Mouse (Mus musculus) urinary bladder, postnatal 14 days (tissue): ENCODE data around the gene Bptf.
A peak's percentile ranks its signal among the peaks of the same experiment; 100 is the strongest.
"Not testable (repeated sequence)": the region's sequence is repeated elsewhere in the genome, so short reads cannot be mapped to it uniquely, and the experiment has no call there.

Source experiments
- DNase-seq: peaks from one replicate; pipeline ENCODE4 v3.0.0; 2021; ENCODE audit warnings: low spot score

Gene Bptf

GRCm38 (mm10) chr11:107131749-107132421 is at the start of gene Bptf:
Gene Bptf (minus strand): TSS chr11:107132127.
- peak; percentile 89 for DNase-seq

- DNase-seq, result no peak
Measured at GRCm38 (mm10) chr11:107161215-107161614, 29.3 kb upstream of the Bptf start.

- no peak for DNase-seq
Measured at GRCm38 (mm10) chr11:107159034-107159433, 27.1 kb upstream of the Bptf start.

DNA sequence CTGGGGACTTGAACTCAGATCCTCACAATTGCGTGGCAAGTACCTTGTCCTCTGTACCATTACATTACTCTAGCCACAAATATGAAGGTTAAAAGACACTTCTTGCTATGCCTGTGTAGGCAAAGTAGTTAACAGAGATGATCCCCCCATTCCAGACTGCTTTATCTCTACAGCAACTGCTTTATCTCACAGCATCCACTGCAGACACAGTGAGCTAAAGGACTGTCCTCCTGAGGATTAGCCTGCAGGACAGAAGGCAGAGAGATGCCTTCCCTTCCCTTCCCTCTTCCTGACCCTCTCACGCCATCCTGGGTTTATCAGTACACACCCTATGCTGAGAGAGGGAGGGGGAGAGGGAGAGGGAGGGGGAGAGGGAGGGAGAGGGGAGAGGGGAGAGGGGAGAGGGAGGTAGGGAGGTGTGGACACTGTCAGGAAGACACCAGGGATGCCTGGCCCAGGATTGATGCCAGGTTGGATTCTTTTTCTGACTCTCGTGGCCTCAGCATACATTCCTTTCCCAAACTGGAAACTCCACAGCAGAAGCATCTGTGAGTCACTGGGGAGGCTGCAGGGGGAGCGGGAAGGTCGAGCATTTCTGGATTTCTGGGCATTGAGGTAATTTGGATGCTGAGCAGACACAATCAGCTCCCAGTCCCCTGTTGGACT is 25.2 kb upstream of the Bptf start:
- DNase-seq, result peak; percentile 35

DNA sequence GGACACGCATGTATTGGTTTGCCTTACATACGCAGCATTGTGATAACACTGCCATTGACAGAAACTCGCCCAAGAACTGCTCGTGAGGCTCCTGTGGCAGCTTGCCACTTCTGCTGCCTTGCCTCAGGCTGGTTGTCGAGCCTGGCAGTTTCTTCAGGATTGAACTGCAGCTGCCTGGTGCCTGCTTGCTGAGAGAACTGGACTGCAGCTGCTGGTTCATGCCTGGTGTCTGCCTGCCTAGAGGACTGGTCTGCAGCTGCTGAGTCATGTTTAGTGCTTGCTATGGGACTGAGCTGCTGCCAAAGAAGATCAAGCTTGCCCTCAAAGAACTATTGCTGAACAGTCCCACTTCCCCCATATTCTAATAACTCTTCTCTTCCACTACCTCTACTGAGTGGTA is 23.4 kb upstream of the Bptf start:
- DNase-seq, result no peak

DNA sequence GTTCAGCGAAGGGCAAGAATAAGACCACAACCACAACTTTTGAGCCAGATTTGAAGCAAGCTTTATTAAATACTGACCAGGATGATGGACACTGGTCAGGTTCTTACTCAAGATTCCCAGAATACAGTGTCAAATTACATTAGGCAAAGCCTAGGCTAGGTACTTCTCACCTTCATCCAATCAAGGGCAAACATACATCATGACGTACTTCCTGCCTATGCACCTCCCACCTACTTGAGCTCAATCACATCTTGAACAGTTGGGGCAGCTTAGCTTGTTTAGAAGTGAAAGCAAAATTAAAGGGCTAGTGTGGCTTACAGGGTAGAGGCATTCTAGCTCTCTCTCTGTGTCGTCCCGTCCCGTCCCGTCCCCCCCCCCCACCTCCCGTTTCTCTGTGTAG is 22.5 kb upstream of the Bptf start:
- DNase-seq, result no peak

DNA sequence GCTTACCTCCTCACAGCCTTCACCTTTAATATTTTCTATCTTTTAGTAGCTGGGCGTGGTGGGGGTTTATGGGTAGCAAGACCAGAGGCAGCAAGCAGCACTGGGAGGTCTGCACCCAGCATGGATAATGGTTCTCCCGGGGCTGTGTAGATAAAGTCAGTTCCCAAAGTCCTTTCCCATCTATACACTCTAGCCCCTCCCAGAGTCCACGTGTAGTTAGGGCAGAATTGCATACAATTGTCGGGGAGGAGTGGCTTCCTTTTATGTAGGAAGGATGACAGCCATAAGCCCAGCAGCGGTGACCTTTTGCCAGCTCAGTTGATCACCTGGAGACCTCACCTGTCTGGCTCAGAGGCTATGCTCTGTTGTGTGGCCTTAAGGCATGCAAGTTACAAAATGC is 21.7 kb upstream of the Bptf start:
- DNase-seq, result no peak

DNA sequence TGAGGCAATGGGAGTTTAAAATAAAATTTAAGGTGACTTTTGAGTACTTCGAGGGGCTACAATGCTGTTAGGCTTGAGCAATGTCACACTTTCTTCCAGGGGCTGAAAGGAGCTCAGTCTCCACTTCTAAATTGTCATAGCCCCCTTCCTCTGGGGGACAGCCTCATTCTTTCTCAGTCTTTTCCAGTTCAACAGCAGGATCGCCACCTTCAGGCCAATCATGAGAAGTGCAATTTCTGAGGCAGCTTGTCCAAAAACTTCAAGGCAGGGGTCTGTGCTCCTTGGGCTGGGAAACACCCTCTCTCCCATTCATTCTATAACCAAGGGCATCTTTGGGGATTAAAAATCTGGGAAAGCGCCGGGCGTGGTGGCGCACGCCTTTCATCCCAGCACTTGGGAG is 19.9 kb upstream of the Bptf start:
- DNase-seq, result no peak

DNA sequence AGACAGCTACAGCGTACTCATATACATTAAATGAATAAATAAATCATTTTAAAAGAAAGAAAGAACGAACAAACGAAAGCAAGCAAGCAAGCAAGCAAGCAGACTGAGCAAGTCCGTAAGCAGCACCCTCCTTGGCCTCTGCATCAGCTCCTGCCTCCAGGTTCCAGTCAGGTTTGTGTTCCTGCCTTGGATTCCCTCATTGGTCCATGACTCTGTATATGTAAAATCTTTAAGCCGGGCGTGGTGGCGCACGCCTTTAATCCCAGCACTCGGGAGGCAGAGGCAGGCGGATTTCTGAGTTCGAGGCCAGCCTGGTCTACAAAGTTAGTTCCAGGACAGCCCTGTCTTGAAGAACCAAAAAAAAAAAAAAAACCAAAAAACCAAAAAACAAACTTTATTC is 12.0 kb upstream of the Bptf start:
- not testable (repeated sequence) for DNase-seq

GRCm38 (mm10) chr11:107142382-107142781 is 10.5 kb upstream of the Bptf start:
- no peak for DNase-seq

- no peak for DNase-seq
Measured at GRCm38 (mm10) chr11:107140756-107141155, 8.8 kb upstream of the Bptf start.

DNA sequence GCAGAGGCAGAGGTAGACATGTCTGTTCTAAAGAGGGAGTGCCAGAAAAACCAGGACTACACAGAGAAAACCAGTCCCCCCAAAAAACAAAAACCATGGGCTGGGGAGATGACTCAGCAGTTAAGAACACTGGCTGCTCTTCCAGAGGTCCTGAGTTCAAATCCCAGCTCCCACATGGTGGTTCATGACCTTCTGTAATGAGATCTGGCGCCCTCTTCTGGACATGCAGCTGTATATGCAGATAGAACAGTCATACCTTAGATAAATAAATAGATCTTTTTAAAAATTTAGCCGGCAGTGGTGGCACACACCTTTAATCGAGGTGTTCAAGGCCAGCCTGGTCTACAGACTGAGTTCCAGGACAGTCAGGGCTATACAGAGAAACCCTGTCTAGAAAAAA is 6.7 kb upstream of the Bptf start:
- peak; percentile 35 for DNase-seq

- DNase-seq, result peak; percentile 38
Measured at GRCm38 (mm10) chr11:107137593-107137992, 5.7 kb upstream of the Bptf start.

DNA sequence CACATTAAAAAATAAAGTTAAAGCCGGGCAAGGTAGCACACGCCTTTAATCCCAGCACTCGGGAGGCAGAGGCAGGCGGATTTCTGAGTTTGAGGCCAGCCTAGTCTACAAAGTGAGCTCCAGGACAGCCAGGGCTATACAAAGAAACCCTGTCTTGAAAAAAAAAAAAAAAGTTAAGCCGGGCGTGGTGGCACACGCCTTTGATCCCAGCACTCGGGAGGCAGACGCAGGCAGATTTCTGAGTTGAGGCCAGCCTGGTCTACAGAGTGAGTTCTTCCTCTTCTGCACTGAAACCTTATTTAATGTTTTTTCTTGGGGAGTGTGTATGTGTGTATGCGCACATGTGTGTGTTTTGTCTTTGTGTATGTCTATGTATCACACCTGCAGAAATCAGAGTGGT is 4.5 kb upstream of the Bptf start:
- DNase-seq, result not testable (repeated sequence)

GRCm38 (mm10) chr11:107135741-107136140 is 3.8 kb upstream of the Bptf start:
- no peak for DNase-seq

DNA sequence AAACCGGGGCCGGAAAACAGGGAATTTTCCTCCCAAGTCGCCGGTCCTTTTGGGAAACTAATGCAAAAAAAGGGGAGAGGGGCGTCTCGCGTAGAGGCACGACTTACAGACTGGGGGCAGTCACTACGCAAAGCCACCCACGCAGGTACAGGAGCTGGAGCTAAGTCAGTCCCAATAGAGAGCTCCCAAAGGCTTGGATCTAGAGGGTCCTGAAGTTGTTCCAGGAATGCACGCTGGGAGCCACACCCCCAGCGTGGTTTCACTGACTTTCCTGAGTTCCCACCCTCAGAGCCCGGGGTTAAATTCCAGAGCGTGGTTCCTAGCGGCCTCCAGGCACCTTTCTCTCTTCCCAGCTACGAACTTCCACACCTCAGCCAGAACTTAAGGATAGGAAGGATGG is 499 bp upstream of the Bptf start:
- DNase-seq, result no peak

DNA sequence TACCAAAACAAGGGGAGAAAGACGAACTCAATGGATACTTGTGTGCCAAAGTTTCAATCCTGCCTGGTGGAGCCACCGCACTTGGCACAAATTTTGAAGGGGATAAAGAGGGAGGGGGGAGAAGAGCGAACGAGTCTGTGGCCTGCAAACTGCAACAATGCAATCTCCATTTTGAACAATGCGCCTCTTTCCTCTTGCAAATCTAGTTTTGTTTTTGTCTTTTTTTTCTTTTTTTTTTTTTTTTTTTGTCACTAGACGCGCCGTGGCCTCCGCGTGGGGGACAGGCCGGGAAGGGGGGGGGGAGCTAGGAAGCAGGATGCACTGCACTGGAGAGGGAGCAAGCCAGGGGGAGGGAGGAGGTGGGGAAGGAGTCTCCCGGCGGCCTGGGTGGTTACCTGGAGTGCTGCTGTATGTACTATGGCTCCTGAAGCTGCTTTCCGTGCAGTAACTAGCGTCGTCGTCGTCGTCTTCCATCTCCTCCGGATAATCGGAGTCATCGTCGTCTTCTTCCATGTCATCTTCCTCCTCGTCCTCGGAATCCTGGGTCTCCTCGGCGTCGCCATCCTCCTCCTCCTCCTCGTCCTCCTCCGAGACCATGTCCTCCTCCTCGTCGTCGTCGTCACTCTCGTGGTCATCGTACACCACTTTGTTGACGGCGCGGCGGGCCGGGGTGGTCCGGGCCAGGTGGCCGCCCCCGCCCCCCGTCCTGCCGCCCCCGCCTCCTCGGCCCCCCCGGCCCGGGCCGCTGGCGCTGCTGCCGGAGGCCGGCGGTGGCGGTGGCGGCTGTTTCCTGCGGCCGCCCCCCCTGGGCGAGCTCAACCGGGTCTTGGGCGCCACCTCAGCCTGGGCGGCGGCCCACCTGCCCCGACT is 813 bp downstream of the Bptf start:
- peak; percentile 69 for DNase-seq

GRCm38 (mm10) chr11:107130221-107130788 is 1.6 kb downstream of the Bptf start:
- no peak for DNase-seq

GRCm38 (mm10) chr11:107129641-107130040 is 2.3 kb downstream of the Bptf start:
- no peak for DNase-seq

GRCm38 (mm10) chr11:107126716-107127115 is 5.2 kb downstream of the Bptf start:
- DNase-seq, result not testable (repeated sequence)

DNA sequence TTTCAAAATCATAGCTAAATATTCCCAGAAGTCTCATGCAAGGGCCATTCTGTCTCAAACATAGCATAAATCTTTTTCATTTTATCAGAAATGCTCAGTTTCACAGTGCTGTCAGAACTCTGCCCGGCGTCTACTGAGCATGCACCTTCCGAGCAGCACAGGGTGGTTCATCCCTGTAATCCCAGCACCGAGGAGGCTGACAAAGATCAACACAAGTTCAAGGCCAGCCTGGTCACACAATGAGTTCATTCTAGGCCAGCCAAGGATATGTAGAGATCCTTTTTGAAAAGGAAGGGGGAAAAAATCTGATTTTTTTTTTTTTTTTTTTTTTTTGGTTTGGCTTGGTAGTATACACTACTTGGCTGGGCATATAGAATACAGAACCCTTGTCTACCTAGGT is 6.9 kb downstream of the Bptf start:
- DNase-seq, result no peak

DNA sequence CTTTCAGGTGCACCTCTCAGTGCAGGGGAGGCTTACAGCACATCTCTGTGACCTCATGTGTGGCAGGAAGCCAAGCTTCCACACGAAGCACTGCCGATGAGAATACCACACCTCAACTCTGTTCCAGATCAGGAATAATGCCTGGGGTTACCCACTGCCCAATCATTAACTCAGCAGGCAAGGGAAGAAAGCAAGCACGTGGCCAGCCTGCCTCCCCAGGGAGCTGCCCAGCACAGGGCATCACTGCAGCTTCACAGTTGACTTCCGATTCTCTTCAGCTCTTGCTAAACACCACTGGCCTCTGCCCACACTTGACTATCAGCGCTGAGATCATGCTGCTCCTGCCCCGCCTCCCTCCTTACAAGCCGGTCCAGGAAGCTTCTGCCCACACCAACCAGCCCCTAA is 7.6 kb downstream of the Bptf start:
- DNase-seq, result peak; percentile 72

DNA sequence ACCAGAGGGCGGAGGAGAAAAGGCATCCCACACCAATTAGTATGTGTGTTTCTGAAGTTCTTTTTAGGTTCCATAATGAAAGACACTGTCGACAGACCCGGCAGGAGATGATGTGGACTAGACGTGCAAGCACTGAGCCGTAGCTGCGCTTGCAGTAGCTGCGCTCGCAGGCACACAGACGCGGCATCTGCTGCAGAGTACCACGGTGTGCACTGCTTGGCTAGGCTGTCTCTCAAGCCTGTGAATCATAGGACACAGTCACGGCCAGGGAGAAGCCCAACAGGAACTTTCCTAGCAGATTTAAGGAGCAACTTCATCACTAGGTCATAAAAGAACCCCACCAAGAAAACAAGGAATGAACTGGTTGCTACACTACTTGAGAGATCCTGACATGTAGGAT is 14.1 kb downstream of the Bptf start:
- no peak for DNase-seq
